Mouse (Mus musculus) Muller cell, postnatal 12 days (primary cell): ENCODE results near the gene Cdk13.

ENCODE experiments used
- DNase-seq: peaks from one replicate; pipeline ENCODE4 v3.0.0-alpha.2; 2015; ENCODE audit errors: inconsistent ontology term

Gene Cdk13

GRCm38 (mm10) chr13:17804909-17805613, at the start of gene Cdk13:
Cdk13 (minus strand) TSS chr13:17805097.
- peak; percentile 100 for DNase-seq

GRCm38 (mm10) chr13:17843336-17843735, 38.4 kb upstream of the Cdk13 start:
- no peak for DNase-seq

- no peak for DNase-seq
Observed at GRCm38 (mm10) chr13:17842756-17843155, 37.9 kb upstream of the Cdk13 start.

- DNase-seq = no peak
Observed at GRCm38 (mm10) chr13:17839137-17839536, 34.2 kb upstream of the Cdk13 start.

GRCm38 (mm10) chr13:17838484-17838851, 33.6 kb upstream of the Cdk13 start:
- DNase-seq = peak; percentile 44

GRCm38 (mm10) chr13:17837610-17838483, 33.0 kb upstream of the Cdk13 start:
- peak; percentile 59 for DNase-seq

- no peak for DNase-seq
Observed at GRCm38 (mm10) chr13:17836808-17837207, 31.9 kb upstream of the Cdk13 start.

GRCm38 (mm10) chr13:17832940-17833339, 28.0 kb upstream of the Cdk13 start:
- DNase-seq = no peak

GRCm38 (mm10) chr13:17817226-17817625, 12.3 kb upstream of the Cdk13 start:
- DNase-seq = no peak

GRCm38 (mm10) chr13:17805614-17805975, 698 bp upstream of the Cdk13 start:
- no peak for DNase-seq

GRCm38 (mm10) chr13:17804058-17804841, 647 bp downstream of the Cdk13 start:
- DNase-seq = peak; percentile 69

GRCm38 (mm10) chr13:17803331-17804057, 1.4 kb downstream of the Cdk13 start:
- DNase-seq = peak; percentile 78

- no peak for DNase-seq
Observed at GRCm38 (mm10) chr13:17802880-17803279, 2.0 kb downstream of the Cdk13 start.

- no peak for DNase-seq
Observed at GRCm38 (mm10) chr13:17799735-17800134, 5.2 kb downstream of the Cdk13 start.

GRCm38 (mm10) chr13:17795757-17796456, 9.0 kb downstream of the Cdk13 start:
- DNase-seq = no peak

- peak; percentile 52 for DNase-seq
Observed at GRCm38 (mm10) chr13:17783643-17784042, 21.3 kb downstream of the Cdk13 start.

GRCm38 (mm10) chr13:17779923-17780322, 25.0 kb downstream of the Cdk13 start:
- no peak for DNase-seq

GRCm38 (mm10) chr13:17776303-17776702, 28.6 kb downstream of the Cdk13 start:
- DNase-seq = no peak

GRCm38 (mm10) chr13:17775364-17775763, 29.5 kb downstream of the Cdk13 start:
- DNase-seq = no peak

- no peak for DNase-seq
Observed at GRCm38 (mm10) chr13:17773112-17773511, 31.8 kb downstream of the Cdk13 start.

GRCm38 (mm10) chr13:17772574-17772973, 32.3 kb downstream of the Cdk13 start:
- DNase-seq = no peak
